Mouse (Mus musculus) lung, adult 2 months (tissue): ENCODE results near the gene C8g.

Source experiments
- CTCF ChIP-seq: fragments of 200-500 bp; IDR thresholded peaks from 2 replicates; pipeline ENCODE4 v1.5.1; 2011; ENCODE audit warnings: mild to moderate bottlenecking, low read length, control low read depth; ENCODE audit not compliant: insufficient read depth
- POLR2A ChIP-seq: fragments of 200-500 bp; IDR thresholded peaks from 2 replicates; pipeline ENCODE4 v1.6.1; 2011; ENCODE audit warnings: low read depth, mild to moderate bottlenecking, control low read depth, low read length, borderline replicate concordance; ENCODE audit errors: extremely low read depth

DNA sequence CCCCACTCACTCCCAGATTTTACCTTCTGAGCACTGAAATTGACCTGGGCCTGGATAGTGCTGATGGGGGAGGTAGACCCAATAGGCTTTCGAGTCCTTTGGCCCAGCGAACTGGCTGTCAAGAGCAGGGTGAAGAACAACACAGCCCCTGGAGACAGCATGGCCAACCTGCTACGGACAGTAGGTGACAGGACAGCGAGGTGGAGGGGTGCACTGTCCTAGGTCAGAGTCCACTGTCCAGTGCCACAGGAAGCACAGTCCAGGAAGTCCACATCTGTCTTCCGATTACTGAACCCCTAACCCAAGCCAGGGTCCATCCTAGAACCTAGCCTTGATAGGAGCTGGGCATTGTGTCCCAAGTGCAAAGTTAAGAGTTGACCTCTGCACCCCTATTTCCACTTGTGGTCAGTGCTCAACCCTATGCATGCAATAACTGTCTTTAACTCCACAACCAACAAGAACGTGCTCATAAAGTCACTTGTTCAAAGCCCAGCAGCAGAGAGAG is 1.4 kb downstream of the C8g start:
- no peak for TF ChIP-seq POLR2A
- TF ChIP-seq CTCF, result no peak
